Mouse (Mus musculus) midbrain, postnatal 0 days (tissue): ENCODE data around the gene Fhl2. TPM values are rescaled to one million over a fixed set of nuclear protein-coding genes. Genes with fewer than 3 reads are reported as not detected.

Experiments used
- ATAC-seq: fragments of 200-750 bp; cut with Nextera tagmentation; 2 replicates; pipeline ENCODE4 v1.8.0; 2017; ENCODE audit warnings: moderate number of reproducible peaks, mild to moderate bottlenecking, moderate TSS enrichment, moderate library complexity; ENCODE audit not compliant: low FRiP score
- DNase-seq: peaks from one replicate; pipeline ENCODE4 v3.0.0-alpha.2; 2015; ENCODE audit warnings: low spot score
- H3K27ac ChIP-seq: fragments of 300-500 bp; sonication (generic); 2 replicates; pipeline ENCODE4 v1.5.1; 2014; ENCODE audit warnings: low read depth, mild to moderate bottlenecking, low read length, mixed read lengths
- H3K27me3 ChIP-seq: fragments of 300-500 bp; sonication (generic); 2 replicates; pipeline ENCODE4 v1.6.1; 2014; ENCODE audit warnings: low read length, control low read depth, mixed read lengths; ENCODE audit not compliant: insufficient read depth
- H3K36me3 ChIP-seq: fragments of 300-500 bp; sonication (generic); 2 replicates; pipeline ENCODE4 v1.6.1; 2014; ENCODE audit warnings: low read length, control low read depth, mixed read lengths; ENCODE audit not compliant: insufficient read depth
- H3K4me1 ChIP-seq: fragments of 300-500 bp; sonication (generic); 2 replicates; pipeline ENCODE4 v1.6.1; 2014; ENCODE audit warnings: mild to moderate bottlenecking, control low read depth, antibody characterized with exemption, low read length, mixed read lengths; ENCODE audit not compliant: insufficient read depth
- H3K4me2 ChIP-seq: fragments of 300-500 bp; sonication (generic); 2 replicates; pipeline ENCODE4 v1.6.1; 2014; ENCODE audit warnings: low read depth, mild to moderate bottlenecking, low read length, mixed read lengths; ENCODE audit not compliant: poor library complexity, severe bottlenecking
- H3K4me3 ChIP-seq: fragments of 300-500 bp; sonication (generic); 2 replicates; pipeline ENCODE4 v1.5.1; 2014; ENCODE audit warnings: low read depth, mild to moderate bottlenecking, low read length, moderate library complexity
- H3K9ac ChIP-seq: fragments of 300-500 bp; sonication (generic); replicated peaks from 2 replicates; pipeline ENCODE4 v1.6.1; 2014; ENCODE audit warnings: mild to moderate bottlenecking, low read length, moderate library complexity, mixed read lengths; ENCODE audit not compliant: poor library complexity, severe bottlenecking
- H3K9me3 ChIP-seq: fragments of 300-500 bp; sonication (generic); 2 replicates; pipeline ENCODE4 v1.6.1; 2016; ENCODE audit warnings: low read length, control low read depth
- CTCF ChIP-seq: IDR thresholded peaks from 2 replicates; pipeline ENCODE4 v1.5.1; 2016; ENCODE audit warnings: antibody characterized with exemption, mild to moderate bottlenecking
- WGBS: fragments of 180-500 bp; shearing (Covaris S2); extraction: QIAGEN DNeasy Blood & Tissue Kit; methylation state at CpG from one replicate; pipeline ENCODE4 v1.1.7; 2014; 5-methylcytosine and 5-hydroxymethylcytosine counted together
- polyA plus RNA-seq: library from polyadenylated mRNA; unstranded; fragments of >200 nt; fragmentation: Nextera tagmentation; extraction: Ambion mirVana; gene quantifications from 2 replicates; pipeline ENCODE4 v1.2.1, GENCODE M21; 2015
- total RNA-seq: library from RNA; depleted of rRNA; stranded (reverse); fragments of >200 nt; gene quantifications from 2 replicates; pipeline ENCODE4 v1.2.3, GENCODE M21; 2014

The Fhl2 gene
- total and polyA plus RNA-seq, 2 experiments from 2014 or later: 26.4 to 29.4 TPM

- no peak overlapping the region for H3K4me2 ChIP-seq
- no peaks in the 10 kb centered on the region for H3K4me1 ChIP-seq
- no peak overlapping the region for H3K27ac ChIP-seq
- DNase-seq (no peak), ATAC-seq (no peak)
- TF ChIP-seq CTCF: no peak
- no peak overlapping the region for H3K9ac ChIP-seq
- no peak overlapping the region for H3K4me3 ChIP-seq
- no peaks in the 10 kb centered on the region for H3K27me3 ChIP-seq
- WGBS: 70% methylated on average over 1 of the region's 1 CpGs
- H3K9me3 ChIP-seq: no peaks in the 10 kb centered on the region
- no peaks in the 10 kb centered on the region for H3K36me3 ChIP-seq
Observed at GRCm38 (mm10) chr1:43211274-43211673, 14.5 kb upstream of the Fhl2 start.

GRCm38 (mm10) chr1:43210285-43210684 lies 13.5 kb upstream of the Fhl2 start:
- no peak for DNase-seq

GRCm38 (mm10) chr1:43207147-43207546 lies 10.4 kb upstream of the Fhl2 start:
- Histone ChIP-seq H3K9me3 (no peaks in the 10 kb centered on the region), H3K36me3 (no peaks in the 10 kb centered on the region), H3K4me3 (no peak overlapping the region), H3K9ac (no peak overlapping the region), H3K27ac (no peak overlapping the region), H3K4me1 (no peaks in the 10 kb centered on the region), H3K27me3 (no peaks in the 10 kb centered on the region), H3K4me2 (no peak overlapping the region)
- ATAC-seq (no peak), DNase-seq (no peak)
- 94% methylated on average over 1 of the region's 1 CpGs for WGBS
- TF ChIP-seq CTCF: no peak

More at GRCm38 (mm10) chr1:43210285-43210684, 13.5 kb upstream of the Fhl2 start:
- Histone ChIP-seq H3K27ac (no peak overlapping the region), H3K36me3 (no peaks in the 10 kb centered on the region), H3K4me2 (no peak overlapping the region), H3K9me3 (no peaks in the 10 kb centered on the region), H3K4me1 (no peaks in the 10 kb centered on the region), H3K4me3 (no peak overlapping the region), H3K9ac (no peak overlapping the region), H3K27me3 (no peaks in the 10 kb centered on the region)
- no peak for ATAC-seq
- 87% methylated on average over 9 of the region's 9 CpGs for whole genome bisulfite sequencing
- no peak for TF ChIP-seq CTCF

GRCm38 (mm10) chr1:43203282-43203681 lies 6.5 kb upstream of the Fhl2 start:
- Histone ChIP-seq H3K27ac (no peak overlapping the region), H3K4me2 (no peak overlapping the region), H3K9me3 (no peaks in the 10 kb centered on the region), H3K36me3 (no peaks in the 10 kb centered on the region), H3K4me1 (no peaks in the 10 kb centered on the region), H3K27me3 (no peaks in the 10 kb centered on the region), H3K9ac (no peak overlapping the region), H3K4me3 (no peak overlapping the region)
- DNase-seq (no peak), ATAC-seq (no peak)
- TF ChIP-seq CTCF: no peak
- 57% methylated on average over 5 of the region's 5 CpGs for WGBS

DNA sequence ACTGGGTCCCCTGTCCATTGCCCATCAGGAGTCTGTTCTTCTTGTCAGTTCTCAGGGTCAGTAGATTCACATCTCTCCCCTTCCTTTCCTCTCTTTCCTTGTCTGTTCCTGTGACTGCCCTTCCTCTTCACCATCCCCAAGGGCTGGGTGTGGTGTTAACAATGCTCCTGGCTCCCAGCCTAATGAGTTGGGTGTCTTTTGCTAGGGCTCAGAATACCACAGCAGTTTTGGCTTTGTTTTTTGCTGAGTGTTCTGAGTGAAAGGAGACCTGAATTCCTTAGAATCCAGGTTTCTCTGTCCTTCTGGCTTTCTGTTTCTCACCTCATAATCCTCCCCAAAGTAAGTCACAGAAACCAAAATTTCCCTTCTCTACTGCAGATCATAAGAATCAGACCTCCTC lies 5.4 kb upstream of the Fhl2 start:
- no peak overlapping the region for H3K4me2 ChIP-seq
- no peak for TF ChIP-seq CTCF

DNA sequence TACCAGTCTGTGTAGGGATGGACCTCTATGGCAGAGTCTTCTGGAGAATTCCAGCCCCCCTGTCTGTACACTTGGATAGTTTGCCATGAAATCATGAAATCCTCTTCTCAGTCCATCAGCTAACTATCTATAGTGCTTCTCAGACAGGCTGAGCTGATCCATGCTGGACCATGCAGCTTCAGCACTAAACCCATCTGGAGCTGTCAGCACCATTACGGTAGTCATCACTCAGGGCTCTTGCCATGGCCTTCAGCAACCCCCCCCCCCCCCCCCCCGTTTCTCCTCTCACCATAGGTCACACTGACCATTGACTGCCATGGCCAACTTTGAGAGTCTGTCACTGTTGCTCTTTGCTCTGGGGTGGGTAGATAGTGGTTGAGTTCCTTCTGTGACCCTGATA lies 5.0 kb upstream of the Fhl2 start:
- Histone ChIP-seq H3K9ac (no peak overlapping the region), H3K4me1 (no peaks in the 10 kb centered on the region), H3K4me2 (no peak overlapping the region), H3K4me3 (no peak overlapping the region), H3K36me3 (no peaks in the 10 kb centered on the region), H3K9me3 (no peaks in the 10 kb centered on the region), H3K27ac (no peak overlapping the region), H3K27me3 (no peaks in the 10 kb centered on the region)
- DNase-seq: no peak
- 100% methylated on average over 1 of the region's 2 CpGs for WGBS
- TF ChIP-seq CTCF: no peak
- ATAC-seq: no peak

More for the DNA sequence above, 5.4 kb upstream of the Fhl2 start:
- DNase-seq: no peak
- Histone ChIP-seq H3K27me3 (no peaks in the 10 kb centered on the region), H3K9ac (no peak overlapping the region), H3K36me3 (no peaks in the 10 kb centered on the region), H3K27ac (no peak overlapping the region), H3K9me3 (no peaks in the 10 kb centered on the region), H3K4me3 (no peak overlapping the region), H3K4me1 (no peaks in the 10 kb centered on the region)
- no peak for ATAC-seq
